Mouse (Mus musculus): ENCODE data around the gene Acaa1a.

The Acaa1a gene

DNA sequence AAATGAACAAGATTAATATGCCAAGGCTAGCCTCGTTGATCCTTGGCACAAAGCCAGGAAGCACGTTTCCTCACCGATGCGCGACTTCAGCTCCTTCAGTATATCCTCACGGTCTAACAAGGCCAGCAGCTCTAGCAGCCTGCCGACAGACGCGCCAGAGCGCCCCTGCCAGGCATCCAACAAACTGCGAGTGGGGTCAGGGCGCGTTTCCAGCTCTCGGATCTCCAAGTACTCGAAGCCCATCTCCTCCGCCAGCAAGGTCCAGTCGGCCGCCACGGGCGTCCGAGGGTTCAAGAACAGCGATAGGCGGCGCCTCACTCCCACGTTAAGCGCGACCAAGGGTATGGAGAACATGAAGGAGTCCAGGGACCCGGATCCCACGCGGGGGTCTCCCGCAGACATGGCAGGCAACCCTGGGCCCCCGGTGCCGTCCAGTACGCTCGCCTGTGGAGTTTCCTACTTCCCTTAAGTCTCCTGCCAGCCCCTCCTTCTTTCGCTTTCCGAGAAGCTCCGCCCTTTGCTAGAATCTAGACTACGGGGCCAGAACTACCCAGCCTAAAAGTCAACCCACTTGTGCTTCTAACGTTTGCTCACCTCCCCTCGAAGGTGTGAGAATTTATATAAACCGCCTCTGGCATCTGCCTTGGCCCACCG is at the start of gene Acaa1a:
Gene Acaa1a, plus strand, starts transcription at position 119 of the 654 bp plus-strand sequence.
- peak; percentile 48 for DNase-seq (ENCODE audit: low read depth, low spot score)

DNA sequence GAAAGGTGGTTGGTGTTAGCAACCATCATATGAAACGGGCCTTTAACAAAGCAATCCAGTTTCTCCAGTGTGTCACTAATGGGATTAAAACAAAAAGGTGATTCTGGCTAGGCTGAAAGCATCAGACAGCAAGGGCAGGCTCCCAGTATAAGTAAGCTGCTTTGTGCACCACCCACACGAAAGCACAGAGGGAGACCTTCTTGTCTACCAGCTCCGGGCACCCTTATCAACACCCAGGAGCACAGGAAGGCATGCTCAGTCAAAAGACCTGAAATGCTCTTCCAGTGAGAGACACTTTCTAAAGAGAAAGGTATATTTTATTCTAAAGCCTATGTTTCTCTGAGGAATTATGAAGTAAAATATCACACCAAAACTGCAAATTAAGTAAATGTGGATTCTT is 48.7 kb upstream of the Acaa1a start:
- DNase-seq (ENCODE audit: low read depth, low spot score): no peak

DNA sequence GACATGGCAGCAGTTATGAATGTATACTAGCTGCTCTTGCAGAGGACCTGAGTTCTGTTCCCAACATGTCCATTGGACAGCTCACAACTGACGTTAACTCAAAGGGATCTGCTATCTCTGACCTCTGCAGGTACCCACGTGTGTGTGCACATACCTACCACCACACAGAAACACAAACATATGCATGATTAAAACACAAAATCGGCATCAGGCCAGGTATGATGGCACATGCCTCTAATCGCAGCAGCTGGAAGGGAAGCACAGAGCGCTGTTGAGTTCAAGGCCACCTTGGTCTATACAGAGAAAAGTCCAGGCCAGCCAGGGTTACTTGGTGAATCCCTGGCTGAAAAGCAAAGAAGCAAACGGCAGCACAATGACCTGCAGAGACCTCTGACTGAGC is 41.8 kb upstream of the Acaa1a start:
- DNase-seq (ENCODE audit: low read depth, low spot score): no peak

DNA sequence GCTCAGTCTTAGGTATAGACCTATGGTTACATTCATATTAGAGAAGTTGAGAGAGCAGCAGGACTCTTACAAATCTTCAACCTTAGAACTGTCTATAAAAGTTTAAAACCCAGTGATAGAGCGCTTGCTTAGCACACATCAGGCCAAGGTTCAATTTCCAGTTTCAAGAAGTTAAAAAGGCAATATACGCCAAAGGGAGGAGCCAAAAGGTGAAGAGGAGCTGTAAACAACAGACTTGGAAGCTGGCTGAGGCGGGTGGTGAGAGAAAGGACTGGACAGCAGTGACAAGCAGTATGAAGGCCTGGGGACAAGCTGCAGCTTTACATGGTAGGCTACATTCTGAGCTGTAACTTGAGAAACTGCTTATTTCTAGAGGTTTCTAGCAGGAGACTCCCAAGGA is 40.9 kb upstream of the Acaa1a start:
- no peak for DNase-seq (ENCODE audit: low read depth, low spot score)

DNA sequence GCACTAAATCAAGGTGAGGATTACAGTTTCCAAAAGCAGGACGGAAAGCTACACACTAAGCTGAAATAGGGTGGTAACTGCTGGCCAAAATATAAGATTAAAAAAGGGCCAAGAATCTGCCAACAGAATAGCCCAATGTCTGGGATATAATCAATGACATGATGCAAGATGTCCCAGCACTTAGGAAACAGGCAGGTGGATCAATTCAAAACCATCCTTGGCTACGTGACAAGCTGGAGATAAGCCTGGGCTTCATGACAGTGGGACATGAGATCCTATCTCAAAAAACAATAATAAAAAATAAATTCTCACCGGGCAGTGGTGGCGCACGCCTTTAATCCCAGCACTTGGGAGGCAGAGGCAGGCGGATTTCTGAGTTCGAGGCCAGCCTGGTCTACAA is 33.6 kb upstream of the Acaa1a start:
- DNase-seq (ENCODE audit: low read depth, low spot score): no peak

DNA sequence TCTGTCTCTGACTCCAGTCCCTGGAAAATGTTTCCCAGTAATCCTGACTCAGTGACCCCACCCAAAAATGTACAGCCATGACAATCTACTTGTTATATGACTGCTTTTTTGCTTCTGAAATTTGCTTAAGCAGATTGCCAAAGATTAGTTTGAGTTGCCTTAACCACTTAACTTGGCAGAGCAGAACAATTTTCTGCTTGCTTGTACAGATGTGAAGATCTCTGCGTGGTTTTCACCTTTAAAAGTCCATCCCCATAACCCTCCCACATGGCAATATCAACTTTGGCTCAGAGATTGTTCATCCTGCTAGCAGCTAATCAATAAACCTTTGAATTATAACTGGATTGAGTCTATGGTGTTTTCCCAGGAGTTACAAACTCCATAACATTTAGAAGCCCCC is 30.4 kb upstream of the Acaa1a start:
- DNase-seq (ENCODE audit: low read depth, low spot score): no peak

DNA sequence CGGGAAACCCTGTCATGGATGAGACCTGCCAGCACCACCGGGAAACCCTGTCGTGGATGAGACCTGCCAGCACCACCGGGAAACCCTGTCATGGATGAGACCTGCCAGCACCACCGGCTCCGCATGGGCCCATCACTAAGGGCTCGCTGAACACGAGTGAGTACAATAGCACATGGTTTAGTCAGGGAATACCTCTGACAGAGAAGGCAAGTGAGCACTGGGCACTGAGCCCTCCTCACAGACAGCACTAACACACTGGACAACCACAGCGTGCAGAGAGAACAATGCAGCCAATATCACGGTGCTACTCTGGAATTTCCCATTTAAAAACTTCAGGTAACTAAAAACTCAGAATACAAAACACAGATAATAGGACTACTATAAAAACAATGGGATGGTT is 26.4 kb upstream of the Acaa1a start:
- DNase-seq (ENCODE audit: low read depth, low spot score): no peak

DNA sequence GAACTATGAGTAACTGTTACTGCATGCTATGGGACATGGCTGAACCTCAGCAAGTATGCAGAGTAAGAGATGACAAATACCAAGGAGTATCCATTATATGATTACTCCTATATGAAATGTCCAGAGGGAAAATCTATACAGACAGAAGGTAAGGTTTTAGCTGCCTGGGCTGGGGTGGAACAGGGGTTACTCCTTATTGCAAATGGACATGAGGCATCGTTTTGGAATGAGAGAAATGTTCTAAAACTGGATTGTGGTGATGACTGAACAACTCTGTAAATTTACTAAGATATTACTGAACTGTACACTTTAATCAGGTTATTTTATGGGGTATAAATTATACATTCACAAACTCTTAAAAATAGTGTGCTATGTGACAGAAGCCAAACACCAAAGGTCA is 20.6 kb upstream of the Acaa1a start:
- no peak for DNase-seq (ENCODE audit: low read depth, low spot score)

- DNase-seq (ENCODE audit: low read depth, low spot score): peak; percentile 55
These were observed 19.0 kb upstream of the Acaa1a start for GRCm38 (mm10) chr9:119320446-119320845.

GRCm38 (mm10) chr9:119320946-119321345 is 18.5 kb upstream of the Acaa1a start:
- peak; percentile 69 for DNase-seq (ENCODE audit: low read depth, low spot score)

DNA sequence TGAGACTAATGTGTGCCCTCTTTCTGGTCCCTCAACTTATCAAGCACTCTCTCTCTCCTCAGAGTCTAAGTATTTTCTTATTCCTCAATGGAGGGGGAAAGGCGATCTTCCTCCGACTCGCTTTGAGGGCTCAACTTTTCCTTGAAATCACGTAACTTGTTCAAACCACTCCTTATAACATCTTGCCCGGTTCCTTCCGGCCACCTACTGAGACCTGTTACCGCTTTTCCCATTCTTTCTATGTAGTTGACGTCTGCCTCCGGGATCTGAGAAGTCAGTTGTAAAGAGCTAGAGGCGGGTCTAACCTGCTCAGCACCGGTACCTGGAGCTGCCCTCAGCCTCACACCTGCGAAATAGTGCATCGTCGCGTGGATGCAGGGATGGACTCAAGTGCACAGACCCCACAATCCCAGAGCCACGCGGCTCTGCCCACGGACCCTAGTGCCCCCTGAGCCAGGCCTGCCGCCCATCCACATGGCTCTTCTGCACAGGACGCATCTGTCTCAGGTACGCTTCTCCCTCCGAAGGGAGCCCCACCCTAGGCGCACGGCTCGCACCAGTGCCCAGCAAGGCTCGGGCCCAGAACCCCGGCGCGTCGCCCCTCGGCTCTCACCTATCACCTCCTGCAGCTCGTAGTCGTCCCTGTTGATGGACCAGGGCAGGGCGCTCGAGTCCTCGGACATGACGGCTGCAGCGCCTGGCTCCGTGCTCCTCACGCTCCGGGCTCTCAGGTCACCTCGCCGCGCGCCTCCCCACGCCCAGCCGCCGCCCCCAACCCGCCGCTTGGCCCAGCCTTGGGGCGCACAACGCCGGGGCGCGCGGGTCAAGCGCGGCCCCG is 17.9 kb upstream of the Acaa1a start:
- peak; percentile 71 for DNase-seq (ENCODE audit: low read depth, low spot score)

DNA sequence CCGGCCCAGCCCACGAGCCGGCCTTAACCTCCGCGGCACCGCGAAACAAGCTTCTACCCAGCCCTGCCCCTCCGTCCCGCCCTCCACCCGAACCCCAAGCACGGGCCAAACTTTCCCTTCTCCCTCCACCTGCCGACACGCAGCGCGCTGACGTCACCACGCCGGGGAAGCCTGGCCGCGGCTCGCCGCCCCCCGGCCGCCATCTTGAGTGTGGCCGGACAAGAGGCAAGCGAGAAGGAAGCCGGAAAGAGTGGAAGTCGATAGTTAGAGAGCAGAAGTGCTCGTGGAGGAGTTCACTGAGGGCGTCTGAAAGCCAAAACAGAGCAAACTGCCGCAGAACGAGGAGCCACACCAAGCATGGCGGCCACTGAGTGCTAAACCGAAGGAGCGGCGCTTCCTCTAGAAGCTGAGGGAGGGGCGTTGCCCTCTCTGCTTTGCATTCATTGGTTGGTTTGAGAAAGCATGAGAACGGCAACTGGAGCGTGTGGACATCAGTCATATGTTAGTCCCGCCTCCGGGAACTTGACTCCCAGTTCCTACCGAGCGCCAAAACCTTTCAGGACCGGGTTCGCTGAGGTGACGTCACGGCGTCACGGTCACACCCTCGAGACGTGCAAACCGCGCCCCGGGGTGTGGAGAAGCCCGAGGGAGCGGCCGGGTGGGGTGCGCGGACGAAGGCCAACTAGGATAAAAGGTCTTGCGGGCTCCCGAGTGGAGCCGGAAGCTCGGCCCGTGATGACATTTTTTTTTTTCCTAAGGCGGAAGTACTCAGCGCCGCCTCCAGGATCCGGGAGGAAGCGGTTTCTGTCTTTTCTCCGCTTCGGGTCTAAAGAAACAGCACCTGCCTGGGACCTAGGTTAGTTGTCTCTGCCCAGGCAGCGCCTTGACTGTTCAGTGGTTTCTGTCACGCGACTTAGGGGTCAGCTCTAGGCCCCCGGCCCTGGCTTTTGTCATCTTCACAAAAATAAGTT is 16.9 kb upstream of the Acaa1a start, which contains the start of gene Oxsr1:
Gene Oxsr1, minus strand, starts transcription at position 139 of the 971 bp plus-strand sequence.
- DNase-seq (ENCODE audit: low read depth, low spot score): peak; percentile 100

DNA sequence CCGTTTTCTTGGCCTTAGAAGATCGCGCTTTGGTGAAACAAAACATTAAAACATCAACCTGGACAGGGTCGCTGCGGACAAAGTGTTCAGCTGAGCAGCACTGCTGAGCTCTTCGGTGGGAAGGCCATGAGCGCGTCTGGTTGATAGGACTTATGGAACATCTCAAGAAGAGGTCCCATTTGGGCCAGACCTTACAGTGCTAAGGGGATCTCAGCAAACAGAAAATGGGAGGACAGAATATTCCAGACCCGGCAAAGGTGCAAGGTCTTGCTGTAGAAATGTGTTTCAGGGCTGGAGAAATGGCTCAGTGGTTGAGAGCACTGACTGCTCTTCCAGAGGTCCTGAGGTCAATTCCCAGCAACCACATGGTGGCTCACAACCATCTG is 16.2 kb upstream of the Acaa1a start:
- no peak for DNase-seq (ENCODE audit: low read depth, low spot score)

- no peak for DNase-seq (ENCODE audit: low read depth, low spot score)
These were observed 15.3 kb upstream of the Acaa1a start for GRCm38 (mm10) chr9:119324130-119324529.

DNA sequence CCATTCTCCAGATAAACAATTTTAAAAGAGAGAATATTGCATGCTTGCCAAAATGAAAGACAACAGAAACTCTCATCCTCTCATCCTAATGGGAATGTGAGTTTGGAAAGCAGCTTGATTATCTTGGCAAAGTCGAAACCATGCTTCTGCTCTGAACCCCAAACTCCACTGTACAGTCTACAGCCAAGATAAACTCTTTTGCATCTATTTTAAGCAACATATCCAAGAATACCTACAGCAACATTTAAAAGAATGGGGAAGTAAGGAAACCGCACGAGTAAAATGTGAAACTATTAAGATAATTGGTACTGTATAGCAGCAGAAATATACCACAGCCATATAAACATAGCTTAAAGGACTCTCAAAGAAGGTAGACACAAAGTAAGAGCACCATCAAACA is 11.0 kb upstream of the Acaa1a start:
- no peak for DNase-seq (ENCODE audit: low read depth, low spot score)

DNA sequence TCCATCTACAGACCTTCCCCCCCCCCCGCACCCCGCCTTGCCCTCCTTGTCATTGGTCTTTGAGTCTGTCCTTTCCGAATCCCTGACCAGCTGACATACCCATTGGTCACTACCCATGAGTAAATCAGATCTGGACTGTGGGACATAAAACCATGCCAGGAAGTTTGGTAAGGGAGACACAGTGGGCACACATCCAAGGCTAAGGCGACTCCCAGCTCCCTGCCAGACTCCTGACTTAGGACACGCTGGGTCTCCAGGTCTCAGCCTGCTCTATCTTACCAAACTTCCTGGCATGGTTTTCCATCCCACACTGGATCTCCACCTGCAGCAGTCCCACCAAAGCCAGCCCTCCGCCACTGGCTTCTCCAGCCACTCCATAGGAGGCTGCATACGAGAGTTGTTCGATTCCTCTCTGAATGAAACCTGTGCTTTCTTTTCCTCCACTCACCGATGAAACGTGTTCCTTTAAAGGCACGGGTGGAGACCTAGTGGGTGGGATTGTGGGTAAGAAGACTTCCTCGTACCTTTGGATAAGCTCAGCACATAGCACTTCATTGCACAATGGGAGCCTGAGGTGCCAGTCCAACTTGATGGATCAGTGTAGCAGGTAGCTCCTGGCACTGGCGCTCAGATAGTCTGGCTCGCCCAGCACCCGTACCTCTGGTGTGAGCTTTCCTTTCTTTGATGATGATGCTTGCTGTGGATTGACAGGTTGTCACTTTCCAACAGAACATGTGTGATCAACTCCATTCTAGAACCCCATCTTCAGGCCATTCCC is 9.1 kb upstream of the Acaa1a start:
- DNase-seq (ENCODE audit: low read depth, low spot score): no peak

DNA sequence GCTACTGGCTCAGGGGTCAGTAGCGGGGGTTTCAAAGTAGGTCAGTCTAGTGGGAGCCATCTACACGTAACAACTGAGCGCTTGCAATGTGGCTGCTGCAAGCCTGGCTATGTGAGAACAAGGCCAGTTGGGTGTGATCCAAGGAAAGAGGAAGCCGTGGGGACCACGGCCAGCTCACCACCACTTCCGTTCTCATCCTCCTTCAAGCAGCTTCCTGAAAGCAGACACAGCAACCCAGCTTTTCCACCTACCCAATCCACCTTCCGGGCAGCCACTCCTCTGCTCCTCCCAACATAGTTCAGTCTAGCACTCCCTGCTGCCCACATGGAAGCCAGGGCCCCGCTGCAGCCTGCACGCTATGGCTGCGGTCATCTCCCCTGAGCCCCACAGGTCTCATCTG is 5.2 kb upstream of the Acaa1a start:
- DNase-seq (ENCODE audit: low read depth, low spot score): no peak

DNA sequence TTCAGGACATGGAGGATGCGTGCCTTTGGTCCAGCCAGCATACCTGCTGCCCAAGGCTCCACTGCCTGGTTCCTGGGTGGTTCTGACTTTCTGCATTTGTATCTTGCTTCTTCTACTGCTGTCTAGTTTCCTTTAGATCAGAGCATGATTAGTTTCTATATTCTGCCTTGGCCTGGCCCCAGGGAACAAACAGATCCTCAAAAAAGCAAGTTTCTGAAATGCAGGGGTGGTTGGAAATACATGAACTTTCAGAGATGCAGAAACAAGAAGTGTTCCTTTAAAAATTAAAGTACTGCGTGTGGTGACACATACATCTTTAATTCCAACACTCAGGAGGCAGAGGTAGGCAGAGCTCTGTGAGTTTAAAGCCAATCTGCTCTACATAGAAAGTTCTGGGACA is 4.6 kb upstream of the Acaa1a start:
- no peak for DNase-seq (ENCODE audit: low read depth, low spot score)

DNA sequence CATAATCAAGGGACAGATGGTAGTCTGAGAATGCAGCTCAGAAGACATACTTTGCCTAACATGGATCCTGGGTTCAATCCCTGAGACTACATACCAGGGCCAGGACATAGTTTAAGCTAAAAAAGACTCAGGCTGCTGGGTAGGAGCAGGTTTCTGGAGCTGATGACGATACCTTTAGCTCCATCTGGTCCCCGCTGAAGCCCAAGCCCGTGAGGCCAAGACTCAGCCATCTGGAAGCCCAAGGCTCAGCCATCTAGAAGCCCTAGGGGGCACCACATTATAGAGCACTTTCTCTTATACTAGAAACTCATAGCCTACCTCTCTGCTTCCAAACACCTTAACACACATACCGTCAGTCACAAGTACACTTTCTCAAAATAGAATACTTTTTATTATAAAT is 3.9 kb upstream of the Acaa1a start:
- DNase-seq (ENCODE audit: low read depth, low spot score): no peak

DNA sequence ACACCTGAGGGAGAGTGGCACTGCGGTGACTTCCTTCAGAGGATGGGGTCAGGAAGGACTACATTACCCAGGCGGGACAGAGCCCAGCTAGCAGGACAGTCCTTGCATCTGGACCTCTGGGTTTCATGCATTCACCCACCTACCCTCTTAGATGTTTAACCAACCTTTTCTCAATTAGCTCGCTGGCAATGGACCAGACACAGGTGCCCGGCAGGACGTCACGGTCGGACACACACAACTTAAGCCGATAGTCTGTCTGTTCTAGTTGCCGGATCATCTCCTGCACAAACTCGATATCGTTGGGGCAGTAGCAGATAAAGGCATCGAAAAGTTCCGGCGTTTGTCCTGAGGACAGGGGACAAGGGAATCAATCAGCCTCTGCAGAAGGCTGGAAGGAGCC is 1.6 kb upstream of the Acaa1a start:
- no peak for DNase-seq (ENCODE audit: low read depth, low spot score)

GRCm38 (mm10) chr9:119338350-119338749 is 1.1 kb upstream of the Acaa1a start:
- DNase-seq (ENCODE audit: low read depth, low spot score): no peak
